Mouse (Mus musculus): ENCODE results near the gene Ncoa1.
A peak's percentile ranks its signal among the peaks of the same experiment; 100 is the strongest.

The Ncoa1 gene

GRCm38 (mm10) chr12:4476832-4477671 lies at the start of gene Ncoa1:
Gene Ncoa1 (minus strand): TSS chr12:4477182.
- peak; percentile 87 for DNase-seq (ENCODE audit: low spot score)

DNA sequence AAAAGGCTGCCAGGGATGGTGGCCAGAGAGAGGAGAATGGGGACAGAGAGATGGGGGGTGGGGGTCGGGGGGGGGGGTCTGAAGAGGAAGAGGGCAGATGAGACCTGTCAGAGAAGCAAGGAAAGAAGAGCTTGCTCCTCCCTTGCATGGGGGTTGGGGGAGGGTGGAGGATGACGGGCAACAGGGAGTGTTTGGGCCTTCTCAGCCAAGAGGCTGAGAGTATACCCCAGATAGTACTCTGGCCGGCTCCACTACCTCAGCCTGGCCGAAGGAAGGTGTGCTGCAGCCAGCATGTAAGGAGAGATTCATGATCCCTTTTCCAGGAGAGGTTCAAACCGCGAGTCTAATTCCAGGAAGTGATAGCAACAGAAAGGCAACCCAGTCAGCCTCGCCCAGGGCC lies 47.6 kb upstream of the Ncoa1 start:
- no peak for DNase-seq (ENCODE audit: low spot score)

- DNase-seq (ENCODE audit: low spot score) = peak; percentile 37
Measured at GRCm38 (mm10) chr12:4523688-4524298, 46.8 kb upstream of the Ncoa1 start.

GRCm38 (mm10) chr12:4523208-4523607 lies 46.2 kb upstream of the Ncoa1 start:
- peak; percentile 64 for DNase-seq (ENCODE audit: low spot score)

GRCm38 (mm10) chr12:4518957-4519356 lies 42.0 kb upstream of the Ncoa1 start:
- DNase-seq (ENCODE audit: low spot score) = no peak

DNA sequence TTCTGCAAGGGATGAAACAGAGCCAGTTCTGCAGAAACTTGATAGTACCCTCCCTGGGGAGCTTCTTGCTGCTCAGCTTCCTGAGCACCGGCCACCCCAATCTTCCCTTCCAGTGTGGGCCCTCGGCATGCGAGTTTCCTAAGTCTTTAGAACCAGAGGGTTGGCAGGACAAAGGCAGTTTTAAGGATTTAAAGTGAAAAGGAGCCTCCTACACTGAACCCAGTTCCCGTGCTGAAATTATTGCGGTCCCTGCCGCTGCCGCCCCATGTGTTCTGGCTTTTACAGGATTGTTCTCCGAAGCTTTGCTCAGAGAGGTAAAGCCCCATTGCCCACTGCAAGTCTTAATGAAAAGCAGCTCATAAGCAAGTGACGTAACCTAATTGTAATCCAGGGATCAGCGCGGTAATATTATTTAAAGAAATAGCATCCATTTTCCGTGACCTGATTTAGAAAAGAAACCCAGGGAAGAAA lies 32.6 kb upstream of the Ncoa1 start:
- peak; percentile 65 for DNase-seq (ENCODE audit: low spot score)

GRCm38 (mm10) chr12:4508182-4508581 lies 31.2 kb upstream of the Ncoa1 start:
- no peak for DNase-seq (ENCODE audit: low spot score)

- no peak for DNase-seq (ENCODE audit: low spot score)
Measured at GRCm38 (mm10) chr12:4507461-4507860, 30.5 kb upstream of the Ncoa1 start.

GRCm38 (mm10) chr12:4506810-4507430 lies 29.9 kb upstream of the Ncoa1 start:
- DNase-seq (ENCODE audit: low spot score) = no peak

DNA sequence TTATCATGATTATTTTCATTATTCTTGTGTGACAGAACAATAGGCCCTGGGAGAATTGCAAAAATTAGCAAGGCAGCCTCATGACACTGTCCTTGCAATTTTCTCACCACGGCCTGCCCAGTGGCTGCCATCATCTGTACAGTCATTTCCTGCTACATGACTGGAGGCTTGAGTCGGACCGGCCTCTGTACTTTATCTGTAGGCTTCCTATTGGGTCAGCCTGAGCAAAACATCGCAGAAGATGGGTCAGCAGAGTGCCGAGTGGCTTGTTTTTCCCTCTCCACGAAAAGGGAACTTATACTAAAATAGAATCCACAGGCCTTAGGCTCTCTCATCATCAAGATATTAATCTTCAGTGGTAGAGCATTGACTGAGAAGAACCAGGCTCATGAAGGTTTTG lies 28.3 kb upstream of the Ncoa1 start:
- no peak for DNase-seq (ENCODE audit: low spot score)

- DNase-seq (ENCODE audit: low spot score) = no peak
Measured at GRCm38 (mm10) chr12:4503673-4504326, 26.8 kb upstream of the Ncoa1 start.

GRCm38 (mm10) chr12:4501916-4502315 lies 24.9 kb upstream of the Ncoa1 start:
- no peak for DNase-seq (ENCODE audit: low spot score)

GRCm38 (mm10) chr12:4500516-4500915 lies 23.5 kb upstream of the Ncoa1 start:
- no peak for DNase-seq (ENCODE audit: low spot score)

- DNase-seq (ENCODE audit: low spot score) = no peak
Measured at GRCm38 (mm10) chr12:4499651-4500175, 22.7 kb upstream of the Ncoa1 start.

DNA sequence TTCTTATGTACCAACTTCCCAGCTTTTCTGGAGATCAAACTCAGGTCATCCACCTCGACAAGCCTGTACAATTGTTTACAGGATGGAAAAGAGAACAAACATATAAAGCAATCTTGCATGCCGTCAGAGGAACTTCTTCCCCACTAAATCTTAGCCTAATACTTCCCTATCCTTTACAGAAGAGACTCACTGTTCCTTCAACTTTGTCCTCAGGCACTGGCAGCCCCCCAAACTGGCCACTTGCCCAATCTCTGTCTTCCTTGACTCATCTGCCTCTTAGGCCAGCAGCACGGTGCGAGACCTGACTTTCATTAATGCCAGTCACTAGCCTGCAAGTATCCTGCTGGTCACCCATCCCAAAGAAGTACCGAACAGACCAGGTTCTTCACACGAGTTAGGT lies 11.4 kb upstream of the Ncoa1 start:
- peak; percentile 46 for DNase-seq (ENCODE audit: low spot score)

GRCm38 (mm10) chr12:4483386-4483785 lies 6.4 kb upstream of the Ncoa1 start:
- DNase-seq (ENCODE audit: low spot score) = no peak

DNA sequence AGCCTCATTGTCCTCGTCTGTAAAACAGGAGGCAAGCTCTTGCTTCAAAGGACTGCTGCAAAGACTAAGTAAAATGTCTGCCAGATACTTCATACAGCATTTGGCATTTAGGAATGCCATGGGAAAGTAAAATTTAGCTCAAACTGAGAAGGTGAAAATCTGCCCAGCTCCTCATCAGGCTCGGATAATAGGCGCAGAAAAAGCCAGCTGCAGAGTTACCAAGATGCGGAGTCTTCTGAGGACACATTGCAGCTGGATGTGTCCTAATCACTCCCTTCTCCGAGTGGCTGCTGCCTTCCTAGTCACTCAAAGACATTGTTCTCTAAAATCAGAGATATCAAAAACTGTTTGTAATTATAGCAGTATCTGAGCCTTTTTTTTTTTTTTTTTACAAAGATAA lies 4.7 kb upstream of the Ncoa1 start:
- DNase-seq (ENCODE audit: low spot score) = no peak

- DNase-seq (ENCODE audit: low spot score) = no peak
Measured at GRCm38 (mm10) chr12:4480250-4480649, 3.3 kb upstream of the Ncoa1 start.

DNA sequence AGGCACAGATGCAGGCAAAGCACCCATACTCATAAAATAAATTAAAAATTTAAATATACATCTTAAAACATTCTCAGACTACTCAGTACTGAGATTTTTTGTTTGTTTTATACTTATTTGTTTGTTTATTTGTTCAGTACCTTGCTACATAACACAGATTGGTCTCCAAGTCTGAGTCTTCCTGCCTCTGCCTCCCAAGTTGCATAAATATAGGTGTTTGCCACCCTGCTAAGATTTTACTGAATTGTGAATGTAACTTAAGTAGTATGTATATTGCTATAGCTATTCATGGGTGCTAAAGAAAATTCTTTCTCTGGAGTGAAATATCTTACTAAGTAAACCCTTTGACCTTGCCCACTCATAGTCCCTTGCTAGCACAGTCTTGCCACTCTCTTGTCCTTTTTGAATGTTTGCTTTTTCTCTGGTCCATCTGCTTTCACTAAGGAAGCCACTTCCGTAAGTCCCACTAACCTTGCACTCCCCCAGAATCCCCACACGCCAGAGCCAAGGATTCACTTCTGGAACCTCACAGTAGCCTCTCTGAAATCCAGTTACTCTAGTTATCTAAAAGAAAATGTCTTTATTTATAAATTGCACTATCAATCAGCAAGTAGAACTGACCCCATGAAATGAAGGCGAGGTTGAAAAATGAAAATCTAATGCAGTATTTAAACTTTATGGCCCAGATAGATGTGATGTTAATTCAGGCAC lies 2.3 kb upstream of the Ncoa1 start:
- no peak for DNase-seq (ENCODE audit: low spot score)

GRCm38 (mm10) chr12:4477941-4478795 lies 1.2 kb upstream of the Ncoa1 start:
- DNase-seq (ENCODE audit: low spot score) = peak; percentile 24

Measured in MN1 (cell line).